Mouse (Mus musculus) 416B (cell line): ENCODE measurements around the gene Npnt.

Experiments used
- DNase-seq: peaks from one replicate; pipeline ENCODE4 v3.0.0; 2011; ENCODE audit warnings: low read depth

Gene Npnt

DNA sequence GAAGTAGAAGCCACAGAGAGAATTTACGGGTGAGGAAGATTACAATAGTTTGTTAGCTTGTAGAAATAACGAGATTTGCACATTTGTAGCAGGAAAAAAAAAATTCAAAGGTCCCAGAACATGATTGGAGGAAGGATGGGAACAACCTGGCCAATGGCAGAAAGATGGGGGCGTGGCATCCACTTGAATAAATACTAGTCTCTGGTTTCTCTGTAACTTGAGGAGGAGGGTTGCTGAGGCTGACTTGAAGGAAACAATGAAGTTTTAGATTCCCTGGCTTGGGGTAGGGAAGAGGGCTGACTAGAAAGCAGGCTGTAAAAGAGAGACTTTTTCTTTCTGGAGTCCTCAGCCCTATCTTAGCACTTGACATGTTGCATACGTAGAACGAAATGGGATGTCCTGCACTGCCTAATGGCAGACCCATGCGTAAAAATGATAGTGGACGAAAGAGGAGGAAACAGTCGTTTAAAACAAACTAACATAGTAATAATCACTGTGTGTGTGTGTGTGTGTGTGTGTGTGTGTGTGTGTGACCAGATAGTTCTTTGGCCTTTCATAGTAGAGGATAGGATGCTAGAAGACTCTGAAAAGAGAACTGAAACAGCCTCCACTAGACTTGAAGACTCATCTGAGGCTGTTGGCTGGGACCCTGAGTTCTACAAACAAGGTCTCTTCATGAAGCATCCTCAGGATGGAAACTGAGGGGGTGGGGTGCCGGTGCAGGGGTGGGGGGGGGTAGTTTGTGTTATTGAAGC, 94.5 kb downstream of the Npnt start:
- DNase-seq: peak; percentile 47

- DNase-seq: no peak
Measured at GRCm38 (mm10) chr3:132854271-132854670, 95.8 kb downstream of the Npnt start.

DNA sequence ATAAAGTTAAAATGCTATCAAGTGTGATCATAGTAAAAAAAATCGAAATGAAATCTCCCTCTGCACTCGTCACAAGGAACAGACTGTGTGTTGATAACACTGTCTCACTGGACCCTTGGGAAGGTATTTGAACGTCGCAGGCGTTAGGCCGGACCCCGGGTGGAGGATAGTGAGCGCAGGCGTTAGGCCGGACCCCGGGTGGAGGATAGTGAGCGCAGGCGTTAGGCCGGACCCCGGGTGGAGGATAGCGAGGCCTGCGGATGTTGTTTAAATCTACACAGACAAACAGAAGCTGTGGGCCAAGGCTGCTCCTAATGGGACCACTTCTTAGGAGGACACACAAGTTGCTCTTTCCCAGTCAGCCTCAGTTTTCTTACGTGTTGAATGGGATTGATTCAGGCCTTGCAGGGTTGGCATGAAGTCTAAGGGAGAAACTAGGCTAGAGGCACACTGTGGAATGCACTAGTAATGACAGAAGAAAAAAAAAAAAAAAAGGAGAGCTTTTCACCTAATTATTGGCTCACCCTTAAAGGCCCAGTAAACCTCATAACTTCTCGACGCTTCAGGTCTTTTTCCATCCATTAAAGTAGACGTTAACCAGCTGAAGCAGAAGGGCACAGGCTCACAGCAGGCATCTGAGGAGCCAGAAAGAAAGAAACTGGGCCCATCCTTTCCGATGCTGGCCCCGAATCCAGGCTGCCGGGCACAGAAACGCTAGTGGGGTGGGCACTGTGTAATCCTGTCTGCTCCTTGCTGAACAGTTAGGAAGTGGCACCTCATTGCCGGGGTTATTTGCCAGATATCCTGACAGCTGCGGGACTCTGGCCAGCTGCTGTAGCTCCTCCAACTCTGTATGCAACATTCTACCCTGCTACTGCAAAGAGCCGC, 98.0 kb downstream of the Npnt start:
- no peak for DNase-seq

DNA sequence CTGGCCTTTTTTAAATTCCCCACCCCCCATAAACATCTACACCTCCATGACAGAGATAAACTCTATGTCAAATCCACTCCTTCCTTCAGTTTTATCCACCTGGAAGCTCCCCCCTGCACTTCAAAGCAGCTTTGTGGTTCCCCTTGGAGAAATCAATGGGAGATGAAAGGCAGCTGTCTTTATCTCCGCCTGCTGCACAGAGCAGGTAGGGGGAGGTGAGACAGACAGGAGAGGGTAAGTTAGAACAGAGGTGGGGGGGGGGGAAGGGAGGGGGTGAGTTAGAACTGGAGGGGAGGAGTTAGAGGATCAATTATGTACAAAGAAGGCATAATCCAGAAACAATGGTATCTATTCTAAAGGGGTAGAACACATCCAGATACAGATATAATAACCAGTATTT, 98.7 kb downstream of the Npnt start:
- DNase-seq: no peak

- no peak for DNase-seq
Measured at GRCm38 (mm10) chr3:132850431-132850830, 99.7 kb downstream of the Npnt start.

GRCm38 (mm10) chr3:132849669-132850068, 100.4 kb downstream of the Npnt start:
- DNase-seq: no peak

GRCm38 (mm10) chr3:132842676-132843075, 107.4 kb downstream of the Npnt start:
- no peak for DNase-seq

- no peak for DNase-seq
Measured at GRCm38 (mm10) chr3:132839516-132839915, 110.6 kb downstream of the Npnt start.

GRCm38 (mm10) chr3:132838656-132839417, 111.3 kb downstream of the Npnt start:
- no peak for DNase-seq

- DNase-seq: no peak
Measured at GRCm38 (mm10) chr3:132837134-132837533, 113.0 kb downstream of the Npnt start.

DNA sequence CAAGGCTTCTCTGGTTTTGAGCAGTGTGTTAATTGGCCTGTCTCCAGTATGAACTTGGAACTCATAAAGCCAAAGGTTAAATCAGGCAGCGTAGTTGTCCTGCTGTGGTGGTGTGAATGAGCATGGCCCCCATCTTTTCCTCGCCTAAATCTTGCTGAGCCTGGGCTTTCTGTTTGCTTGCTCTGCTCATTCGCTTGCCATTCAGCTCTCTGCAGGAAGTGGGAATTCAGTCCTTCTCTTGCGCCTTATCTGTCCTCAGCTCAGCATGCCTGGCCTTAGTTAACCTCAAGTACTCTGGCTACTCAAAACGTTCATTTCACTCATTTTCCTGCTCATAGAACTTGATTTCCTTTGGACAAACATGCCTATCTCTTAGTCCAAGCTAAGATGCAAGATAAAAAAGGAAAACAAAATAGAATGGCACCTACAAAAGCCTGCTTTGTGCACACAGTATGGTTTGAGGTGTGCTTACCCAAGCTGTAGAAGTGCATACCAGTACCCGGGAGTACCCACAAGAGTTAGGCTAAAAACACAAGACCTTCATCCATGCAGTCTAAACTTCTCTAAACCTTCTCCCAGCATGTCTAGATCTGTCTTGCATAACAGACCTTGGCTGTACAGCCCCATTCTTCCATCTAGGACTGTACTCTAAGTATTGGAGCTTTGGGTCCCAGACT, 114.8 kb downstream of the Npnt start:
- no peak for DNase-seq
